Mouse (Mus musculus): Measurements from ENCODE around the gene Cdh5.

DNA sequence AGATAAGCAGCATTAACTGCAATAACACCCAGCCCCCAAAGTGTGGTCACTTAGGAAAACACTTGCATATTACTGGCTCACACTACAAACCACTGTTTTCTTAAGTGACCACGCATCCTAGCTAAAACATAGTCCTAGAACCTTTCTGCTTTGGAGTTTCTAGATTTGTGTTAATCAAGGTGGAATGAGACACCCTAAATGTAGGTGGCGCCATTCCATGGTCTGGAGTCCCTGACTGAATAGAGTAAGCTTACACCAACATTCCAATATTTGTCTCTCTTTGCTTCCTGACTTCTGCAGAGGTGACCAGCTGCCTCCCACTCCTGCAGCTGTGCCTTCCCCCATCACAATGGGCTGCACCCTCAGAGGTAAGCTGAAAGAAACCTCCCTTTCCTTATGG lies 14.8 kb upstream of the Cdh5 start:
- TF ChIP-seq GATA1 (IDR thresholded peaks at IDR 0.05; ENCODE audit: low read length) (no peak), TAL1 (IDR thresholded peaks at IDR 0.05; ENCODE audit: low read length) (no peak)
